Mouse (Mus musculus) layer of hippocampus, adult 2 months (tissue): ENCODE results near the gene Gm2431. TPM values are rescaled to one million over a fixed set of nuclear protein-coding genes. Genes with fewer than 3 reads are reported as not detected.
A peak's percentile ranks its signal among the peaks of the same experiment; 100 is the strongest.
"Not testable (repeated sequence)": the region's sequence is repeated elsewhere in the genome, so short reads cannot be mapped to it uniquely, and the experiment has no call there.

Experiments used
- DNase-seq, 2 experiments: peaks; one replicate each; pipeline ENCODE4 v3.0.0; 2022; ENCODE audit warnings: low spot score in 2 of 2
- H3K27ac ChIP-seq: fragments of 200-600 bp; 2 replicates; pipeline ENCODE4 v1.8.1; 2022
- H3K4me3 ChIP-seq: fragments of 200-600 bp; 2 replicates; pipeline ENCODE4 v1.8.1; 2022; ENCODE audit warnings: mild to moderate bottlenecking
- CTCF ChIP-seq: fragments of 200-600 bp; conservative IDR thresholded peaks from 2 replicates; pipeline ENCODE4 v1.8.1; 2022; ENCODE audit warnings: antibody characterized with exemption, mild to moderate bottlenecking, moderate library complexity
- total RNA-seq, 2 experiments: library from RNA; stranded (reverse); gene quantifications; 2 replicates each; pipeline ENCODE4 v1.2.3; 2021

The Gm2431 gene
- total RNA-seq, 2 experiments from 2014 or later, result not detected

GRCm38 (mm10) chr7:142278183-142278582 lies 20.0 kb upstream of the Gm2431 start:
- DNase-seq, result peak; percentile 30 to 74
- not testable (repeated sequence) for H3K27ac ChIP-seq, H3K4me3 ChIP-seq
- peak; percentile 73 for TF ChIP-seq CTCF

GRCm38 (mm10) chr7:142274263-142274662 lies 16.1 kb upstream of the Gm2431 start, which contains the start of gene Gm4559:
TSS of gene Gm4559 (minus strand) at chr7:142274363.
- DNase-seq, H3K27ac ChIP-seq, H3K4me3 ChIP-seq: not testable (repeated sequence)

- peak; percentile 87 for TF ChIP-seq CTCF
Observed at GRCm38 (mm10) chr7:142255517-142255916, 2.6 kb downstream of the Gm2431 start.

GRCm38 (mm10) chr7:142249824-142250223 lies 8.3 kb downstream of the Gm2431 start:
- Histone ChIP-seq H3K4me3 (no peak overlapping the region), H3K27ac (no peak overlapping the region)
- TF ChIP-seq CTCF, result peak; percentile 78
- peak; percentile 25 to 52 for DNase-seq

More at GRCm38 (mm10) chr7:142255517-142255916, 2.6 kb downstream of the Gm2431 start:
- H3K4me3 ChIP-seq, result no peak overlapping the region
- H3K27ac ChIP-seq, result no peak overlapping the region
- peak; percentile 4 to 56 for DNase-seq

GRCm38 (mm10) chr7:142240978-142241377 lies 17.2 kb downstream of the Gm2431 start, which contains the start of gene Gm40460:
TSS of gene Gm40460 (minus strand) at chr7:142241078.
- no peak for DNase-seq
- no peak within 1 kb of the TSS for H3K27ac ChIP-seq
- no peak for TF ChIP-seq CTCF
- H3K4me3 ChIP-seq, result no peak within 1 kb of the TSS

- TF ChIP-seq CTCF, result no peak
- Histone ChIP-seq H3K4me3 (no peak overlapping the region), H3K27ac (no peak overlapping the region)
- no peak for DNase-seq
Observed at GRCm38 (mm10) chr7:142231540-142231939, 26.6 kb downstream of the Gm2431 start.

GRCm38 (mm10) chr7:142229871-142230270 lies 28.3 kb downstream of the Gm2431 start, which contains the start of gene Krtap5-5:
TSS of gene Krtap5-5 (minus strand) at chr7:142229971.
- H3K4me3 ChIP-seq, DNase-seq, H3K27ac ChIP-seq: not testable (repeated sequence)

GRCm38 (mm10) chr7:142224518-142224917 lies 33.6 kb downstream of the Gm2431 start:
- no peak for DNase-seq
- no peak for TF ChIP-seq CTCF
- H3K4me3 ChIP-seq, result no peak overlapping the region
- no peak overlapping the region for H3K27ac ChIP-seq

GRCm38 (mm10) chr7:142212136-142212535 lies 46.0 kb downstream of the Gm2431 start:
- H3K27ac ChIP-seq, H3K4me3 ChIP-seq, DNase-seq: not testable (repeated sequence)

- no peak for TF ChIP-seq CTCF
- no peak for DNase-seq
- H3K4me3 ChIP-seq, result no peak within 1 kb of the TSS
- no peak within 1 kb of the TSS for H3K27ac ChIP-seq
Observed at GRCm38 (mm10) chr7:142211559-142211958, 46.6 kb downstream of the Gm2431 start, which contains the start of gene Gm7579. TSS of gene Gm7579 (plus strand) at chr7:142211859.

Other genes with a start within 250 kb of the Gm2431 start
- gene Mob2, start 197.3 kb downstream of the Gm2431 start, total RNA-seq, result 10 to 100 TPM; 29.0 to 29.3 TPM
- gene Dusp8, start 162.5 kb downstream of the Gm2431 start, total RNA-seq, result 100 to 1,000 TPM; 126 to 127 TPM
- gene Gm45618, start 137.6 kb downstream of the Gm2431 start, total RNA-seq, result not detected
- not detected for gene Gm39115, start 122.3 kb downstream of the Gm2431 start, total RNA-seq
- gene Gm45337, start 113.7 kb downstream of the Gm2431 start, total RNA-seq, result not detected
- not detected for gene Gm29735, start 101.2 kb downstream of the Gm2431 start, total RNA-seq
- gene Gm4553, start 92.6 kb downstream of the Gm2431 start, total RNA-seq, result not detected
- gene Krtap5-2, start 82.3 kb downstream of the Gm2431 start, total RNA-seq, result not detected
- gene Gm10153, start 68.0 kb downstream of the Gm2431 start, total RNA-seq, result not detected
- gene Krtap5-3, start 57.0 kb downstream of the Gm2431 start, total RNA-seq, result not detected
- not detected for gene Gm7579, start 46.5 kb downstream of the Gm2431 start, total RNA-seq
- not detected for gene Krtap5-5, start 28.4 kb downstream of the Gm2431 start, total RNA-seq
- gene Gm40460, start 17.3 kb downstream of the Gm2431 start, total RNA-seq, result not detected
- gene Gm4559, start 16.0 kb upstream of the Gm2431 start, total RNA-seq, result not detected
- gene Krtap5-1, start 38.8 kb upstream of the Gm2431 start, total RNA-seq, result not detected
- gene Krtap5-4, start 45.2 kb upstream of the Gm2431 start, total RNA-seq, result not detected
- 10 to 100 TPM; 35.3 to 38.6 TPM for gene Ifitm10, start 115.4 kb upstream of the Gm2431 start, total RNA-seq
- gene Gm49369, start 124.3 kb upstream of the Gm2431 start, total RNA-seq, result 1 to 10 TPM in 1 of 2 experiments, not detected in 1; 4.4 TPM
- gene Ctsd, start 129.7 kb upstream of the Gm2431 start, total RNA-seq, result 100 to 1,000 TPM; 291 to 297 TPM
- gene Syt8, start 176.5 kb upstream of the Gm2431 start, total RNA-seq, result not detected
- gene Tnni2, start 183.5 kb upstream of the Gm2431 start, total RNA-seq, result not detected
- gene Lsp1, start 202.5 kb upstream of the Gm2431 start, total RNA-seq, result 1 to 10 TPM; 1.4 to 1.7 TPM
- gene Tnnt3, start 240.5 kb upstream of the Gm2431 start, total RNA-seq, result not detected